In genomic region chr9:60150511-60150910, GRCm38 (mm10) we compare ENCODE assay signal across 35 mouse cellular contexts.
"Had no signal": no experiment of that assay in that cellular context is flagged by ENCODE, and none has a peak within 500 bp of the region (broad histone marks: within the 10 kb centered on the region; RNA-seq: fewer than 3 reads in every experiment).

No protein-coding gene starts in this region.

- H3K9me3 ChIP-seq: heart, embryonic 10.5 days; heart, embryonic 13.5 days; heart, embryonic 15.5 days; hindbrain, embryonic 12.5 days; hindbrain, embryonic 13.5 days; hindbrain, embryonic 15.5 days; intestine, embryonic 15.5 days; kidney, embryonic 15.5 days had no signal

- ATAC-seq: hindbrain, embryonic 16.5 days; hindbrain, postnatal 0 days; inflammation-experienced regulatory T-cells, adult 6 months; intestine, embryonic 15.5 days; intestine, embryonic 16.5 days; intestine, postnatal 0 days had no signal

- H3K9ac ChIP-seq: heart, embryonic 12.5 days; heart, embryonic 13.5 days; heart, embryonic 15.5 days; hindbrain, embryonic 12.5 days; hindbrain, embryonic 13.5 days; hindbrain, embryonic 14.5 days; hindbrain, embryonic 15.5 days; intestine, embryonic 15.5 days; kidney, embryonic 15.5 days had no signal

- H3K4me3 ChIP-seq: heart, adult 2 months; heart, embryonic 10.5 days; heart, embryonic 12.5 days; heart, embryonic 13.5 days; heart, embryonic 15.5 days; hindbrain, embryonic 10.5 days; hindbrain, embryonic 12.5 days; hindbrain, embryonic 13.5 days; hindbrain, embryonic 15.5 days; intestine, embryonic 15.5 days; kidney, embryonic 15.5 days; layer of hippocampus, adult 2 months had no signal

- DNase-seq: heart, adult 2 months; heart, postnatal 10 days; heart, postnatal 14 days; heart, postnatal 36 days; kidney, adult 11 months; kidney, adult 18-20 months; kidney, adult 2 months; kidney, adult 8-10 months; kidney, adult 9 months; kidney, postnatal 10 days; kidney, postnatal 14 days; kidney, postnatal 25 days; kidney, postnatal 36 days; kidney, postnatal 4 days; layer of hippocampus, adult 9-11 months; layer of hippocampus, postnatal 36 days had no signal

- H3K4me2 ChIP-seq: heart, embryonic 11.5 days; heart, embryonic 12.5 days; heart, embryonic 13.5 days; heart, embryonic 15.5 days; hindbrain, embryonic 12.5 days; hindbrain, embryonic 13.5 days; hindbrain, embryonic 14.5 days; hindbrain, embryonic 15.5 days; intestine, embryonic 15.5 days; kidney, embryonic 15.5 days had no signal

- H3K4me1 ChIP-seq: heart, embryonic 10.5 days; heart, embryonic 12.5 days; heart, embryonic 13.5 days; heart, embryonic 15.5 days; intestine, embryonic 15.5 days; kidney, embryonic 15.5 days had no signal

- H3K27ac ChIP-seq: heart, adult 2 months; heart, embryonic 10.5 days; heart, embryonic 13.5 days; heart, embryonic 15.5 days; hindbrain, embryonic 10.5 days; hindbrain, embryonic 12.5 days; hindbrain, embryonic 13.5 days; hindbrain, embryonic 14.5 days; hindbrain, embryonic 15.5 days; hindbrain, postnatal 0 days; intestine, embryonic 15.5 days; kidney, embryonic 15.5 days; kidney, postnatal 0 days; layer of hippocampus, adult 2 months had no signal

- H3K27me3 ChIP-seq: heart, embryonic 12.5 days; heart, embryonic 13.5 days; heart, embryonic 15.5 days; hindbrain, embryonic 12.5 days; hindbrain, embryonic 13.5 days; hindbrain, embryonic 15.5 days; intestine, embryonic 15.5 days; kidney, embryonic 15.5 days had no signal

- H3K36me3 ChIP-seq: heart, embryonic 10.5 days; heart, embryonic 12.5 days; heart, embryonic 13.5 days; heart, embryonic 15.5 days; hindbrain, embryonic 10.5 days; hindbrain, embryonic 12.5 days; hindbrain, embryonic 13.5 days; hindbrain, embryonic 15.5 days; intestine, embryonic 15.5 days; kidney, embryonic 15.5 days had no signal
